Mouse (Mus musculus) G1E (cell line): Measurements from ENCODE around the gene Gm10073. TPM values are rescaled to one million over a fixed set of nuclear protein-coding genes. Genes with fewer than 3 reads are reported as not detected.
"Not testable (repeated sequence)": the region's sequence is repeated elsewhere in the genome, so short reads cannot be mapped to it uniquely, and the experiment has no call there.

Source experiments
- ATAC-seq: 2 replicates; pipeline ENCODE4 v1.8.0; 2016; ENCODE audit warnings: mild to moderate bottlenecking; ENCODE audit not compliant: insufficient number of reproducible peaks, poor library complexity, low FRiP score, severe bottlenecking; ENCODE audit errors: extremely low read depth
- DNase-seq: peaks from one replicate; pipeline ENCODE4 v3.0.0; 2012; ENCODE audit warnings: low spot score
- H3K27me3 ChIP-seq: 2 replicates; pipeline ENCODE4 v1.6.1; 2012; ENCODE audit warnings: mild to moderate bottlenecking, low read length, inconsistent platforms; ENCODE audit not compliant: insufficient read depth
- H3K36me3 ChIP-seq: replicated peaks from 2 replicates; pipeline ENCODE3; 2012; ENCODE audit warnings: mild to moderate bottlenecking, inconsistent platforms
- H3K4me1 ChIP-seq: 2 replicates; pipeline ENCODE4 v1.6.1; 2012; ENCODE audit warnings: low read depth, low read length, inconsistent platforms, mixed read lengths; ENCODE audit not compliant: insufficient read depth
- H3K4me3 ChIP-seq: 2 replicates; pipeline ENCODE4 v1.5.1; 2012; ENCODE audit warnings: low read depth, mild to moderate bottlenecking, inconsistent platforms, low read length, moderate library complexity, mixed read lengths
- H3K9me3 ChIP-seq: replicated peaks from 2 replicates; pipeline ENCODE4 v1.6.1; 2012; ENCODE audit warnings: inconsistent platforms
- CTCF ChIP-seq: IDR thresholded peaks from 2 replicates; pipeline ENCODE4 v1.5.1; 2012; ENCODE audit warnings: low read depth, low read length, inconsistent platforms, mixed read lengths
- GATA1 ChIP-seq: IDR thresholded peaks from 2 replicates; pipeline ENCODE4 v1.6.1; 2012; ENCODE audit warnings: borderline replicate concordance, low read length, inconsistent platforms, mixed read lengths
- GATA2 ChIP-seq: IDR thresholded peaks from 2 replicates; pipeline ENCODE4 v1.6.1; 2012; ENCODE audit warnings: low read depth, low read length, inconsistent platforms, borderline replicate concordance
- POLR2AphosphoS5 ChIP-seq: IDR thresholded peaks from 2 replicates; pipeline ENCODE4 v1.6.1; 2012; ENCODE audit warnings: low read depth, low read length, inconsistent platforms; ENCODE audit not compliant: insufficient replicate concordance
- TAL1 ChIP-seq: conservative IDR thresholded peaks from 2 replicates; pipeline ENCODE4 v1.6.1; 2012; ENCODE audit warnings: low read depth, low read length, inconsistent platforms, mixed read lengths
- polyA plus RNA-seq: library from polyadenylated mRNA; stranded (reverse); fragments of >175 nt; gene quantifications from 2 replicates; pipeline ENCODE4 v1.2.3, GENCODE M21; 2012
- total RNA-seq, 2 experiments: library from RNA; stranded (forward) in 1 of 2; stranded (reverse) in 1 of 2; fragments of 200-1000 nt in 1 of 2; fragments of >200 nt in 1 of 2; fragmentation: Nextera tagmentation in 1 of 2; gene quantifications; 2 replicates each; pipeline ENCODE4 v1.2.3; 2014 to 2017

Gene Gm10073
- total and polyA plus RNA-seq, 3 experiments: 19.3 to 296 (median 20.2) TPM

- Histone ChIP-seq H3K4me3 (no peak overlapping the region), H3K4me1 (no peaks in the 10 kb centered on the region), H3K36me3 (no peaks in the 10 kb centered on the region), H3K9me3 (no peaks in the 10 kb centered on the region), H3K27me3 (peaks cover 24% of the 10 kb centered on the region)
- ATAC-seq (no peak), DNase-seq (no peak)
- TF ChIP-seq GATA1 (no peak), POLR2AphosphoS5 (no peak), GATA2 (no peak), CTCF (no peak), TAL1 (no peak)
These were observed 36.0 kb upstream of the Gm10073 start for GRCm38 (mm10) chr8:106609076-106609903.

- no peak for TF ChIP-seq TAL1
- TF ChIP-seq GATA2: no peak
- TF ChIP-seq POLR2AphosphoS5: no peak
- TF ChIP-seq GATA1: no peak
- TF ChIP-seq CTCF: no peak
- H3K4me3 ChIP-seq: no peak overlapping the region
- no peaks in the 10 kb centered on the region for H3K9me3 ChIP-seq
- H3K4me1 ChIP-seq: no peaks in the 10 kb centered on the region
- peaks cover 33% of the 10 kb centered on the region for H3K27me3 ChIP-seq
- DNase-seq (no peak), ATAC-seq (no peak)
- H3K36me3 ChIP-seq: no peaks in the 10 kb centered on the region
These were observed 35.2 kb upstream of the Gm10073 start for GRCm38 (mm10) chr8:106608425-106608824.

- not testable (repeated sequence) for ATAC-seq, DNase-seq, H3K36me3 ChIP-seq, H3K4me1 ChIP-seq, H3K4me3 ChIP-seq, H3K9me3 ChIP-seq
- peaks cover 39% of the 10 kb centered on the region for H3K27me3 ChIP-seq
These were observed 34.5 kb upstream of the Gm10073 start for GRCm38 (mm10) chr8:106607783-106608182.

GRCm38 (mm10) chr8:106606601-106607145, 33.4 kb upstream of the Gm10073 start:
- Histone ChIP-seq H3K4me3 (no peak overlapping the region), H3K4me1 (no peaks in the 10 kb centered on the region), H3K9me3 (no peaks in the 10 kb centered on the region), H3K27me3 (peaks cover 38% of the 10 kb centered on the region), H3K36me3 (no peaks in the 10 kb centered on the region)
- no peak for DNase-seq
- no peak for ATAC-seq
- TF ChIP-seq CTCF: no peak
- TF ChIP-seq POLR2AphosphoS5: no peak
- no peak for TF ChIP-seq GATA2
- no peak for TF ChIP-seq TAL1
- TF ChIP-seq GATA1: no peak

GRCm38 (mm10) chr8:106606121-106606520, 32.9 kb upstream of the Gm10073 start:
- DNase-seq: no peak
- no peak for TF ChIP-seq TAL1
- TF ChIP-seq CTCF: no peak
- TF ChIP-seq GATA1: no peak
- TF ChIP-seq POLR2AphosphoS5: no peak
- TF ChIP-seq GATA2: no peak
- H3K4me1 ChIP-seq: no peaks in the 10 kb centered on the region
- no peaks in the 10 kb centered on the region for H3K9me3 ChIP-seq
- no peaks in the 10 kb centered on the region for H3K36me3 ChIP-seq
- no peak overlapping the region for H3K4me3 ChIP-seq
- ATAC-seq: no peak
- peaks cover 33% of the 10 kb centered on the region for H3K27me3 ChIP-seq

GRCm38 (mm10) chr8:106605657-106606056, 32.4 kb upstream of the Gm10073 start:
- H3K27me3 ChIP-seq: peaks cover 29% of the 10 kb centered on the region
- no peak for TF ChIP-seq POLR2AphosphoS5
- TF ChIP-seq GATA1: no peak
- no peak for TF ChIP-seq TAL1
- TF ChIP-seq CTCF: no peak
- no peak for TF ChIP-seq GATA2
- no peak for DNase-seq
- H3K36me3 ChIP-seq: no peaks in the 10 kb centered on the region
- no peak overlapping the region for H3K4me3 ChIP-seq
- ATAC-seq: no peak
- no peaks in the 10 kb centered on the region for H3K4me1 ChIP-seq
- H3K9me3 ChIP-seq: no peaks in the 10 kb centered on the region
